Mouse (Mus musculus) brain, embryonic 18.5 days (tissue): ENCODE data around the gene 9130213A22Rik.

ENCODE experiments used
- DNase-seq: peaks from one replicate; pipeline ENCODE4 v3.0.0-alpha.2; 2012; ENCODE audit warnings: low read depth, low spot score

The 9130213A22Rik gene

DNA sequence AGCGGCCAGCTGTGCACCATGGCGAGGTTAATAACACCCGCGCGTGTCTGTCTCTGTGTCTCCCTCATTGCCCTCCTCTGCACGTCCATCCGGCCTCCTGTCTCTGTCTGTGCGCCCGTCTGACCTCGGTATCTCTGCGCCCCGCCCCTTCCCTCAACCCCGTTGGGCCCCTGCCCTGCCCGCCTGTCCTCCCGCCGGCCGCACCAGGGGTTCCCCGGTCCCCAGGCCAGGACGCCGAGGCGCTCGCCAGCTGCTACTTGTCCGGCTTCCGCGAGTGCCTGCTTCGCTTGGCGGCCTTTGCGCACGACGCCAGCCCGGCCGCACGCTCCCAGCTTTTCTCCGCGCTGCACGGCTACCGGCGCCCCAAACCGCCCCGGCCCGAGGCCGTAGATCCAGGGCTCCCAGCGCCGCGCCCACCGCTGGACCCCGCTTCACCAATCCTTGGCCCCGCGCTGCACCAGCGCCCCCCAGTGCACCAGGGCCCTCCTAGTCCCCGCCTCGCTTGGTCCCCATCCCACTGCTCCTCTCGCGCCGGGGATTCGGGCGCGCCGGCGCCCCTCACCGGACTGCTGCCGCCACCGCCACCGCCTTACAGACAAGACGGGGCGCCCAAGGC is at the start of gene 9130213A22Rik:
9130213A22Rik (minus strand) TSS at position 254 of the 616 bp plus-strand sequence.
- no peak for DNase-seq

GRCm38 (mm10) chr11:69171626-69172025 is 49.2 kb upstream of the 9130213A22Rik start:
- no peak for DNase-seq

GRCm38 (mm10) chr11:69169313-69169712 is 46.9 kb upstream of the 9130213A22Rik start:
- DNase-seq, result no peak

DNA sequence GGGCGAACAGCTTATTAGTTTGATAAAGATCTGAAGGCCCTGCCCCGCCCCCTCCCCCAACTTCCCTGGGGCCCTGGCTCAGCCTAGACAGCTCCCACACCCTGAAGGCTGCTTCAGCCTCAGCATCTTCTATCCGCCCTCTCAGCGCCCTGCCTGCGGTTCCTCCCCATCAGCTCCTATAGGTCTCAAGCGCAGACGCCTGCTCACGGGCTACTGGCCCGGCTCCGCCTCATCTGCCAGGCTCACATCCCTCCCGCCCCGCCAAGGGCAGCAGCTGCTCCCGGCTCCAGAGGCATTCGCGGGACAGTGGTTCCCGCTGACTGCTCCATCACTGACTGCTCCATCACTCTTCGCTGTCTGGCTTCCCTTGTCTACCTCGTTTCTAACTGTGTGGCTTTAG is 34.4 kb upstream of the 9130213A22Rik start, which contains the start of gene Alox12b:
Alox12b (plus strand) TSS at position 190 of the 400 bp plus-strand sequence.
- no peak for DNase-seq

DNA sequence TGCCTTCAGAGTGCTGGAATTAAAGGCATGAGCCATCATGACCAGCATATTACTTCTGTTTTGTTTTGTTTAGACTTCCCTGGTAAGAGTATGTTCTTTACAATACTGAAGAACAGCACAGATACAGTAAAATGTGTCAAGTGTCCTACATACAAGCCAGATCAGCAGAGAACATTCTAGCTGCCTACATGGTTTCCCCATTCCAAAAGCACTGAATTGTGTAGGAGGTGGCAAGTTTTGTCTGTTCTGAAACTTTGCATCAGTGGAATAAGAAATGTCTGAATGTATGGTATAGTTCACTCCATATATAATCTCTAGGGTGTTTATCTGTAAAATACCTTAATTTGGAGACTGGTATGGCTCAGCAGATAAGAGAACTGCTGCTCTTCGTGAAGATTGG is 33.0 kb upstream of the 9130213A22Rik start:
- no peak for DNase-seq

- no peak for DNase-seq
Observed at GRCm38 (mm10) chr11:69153831-69154230, 31.4 kb upstream of the 9130213A22Rik start.

DNA sequence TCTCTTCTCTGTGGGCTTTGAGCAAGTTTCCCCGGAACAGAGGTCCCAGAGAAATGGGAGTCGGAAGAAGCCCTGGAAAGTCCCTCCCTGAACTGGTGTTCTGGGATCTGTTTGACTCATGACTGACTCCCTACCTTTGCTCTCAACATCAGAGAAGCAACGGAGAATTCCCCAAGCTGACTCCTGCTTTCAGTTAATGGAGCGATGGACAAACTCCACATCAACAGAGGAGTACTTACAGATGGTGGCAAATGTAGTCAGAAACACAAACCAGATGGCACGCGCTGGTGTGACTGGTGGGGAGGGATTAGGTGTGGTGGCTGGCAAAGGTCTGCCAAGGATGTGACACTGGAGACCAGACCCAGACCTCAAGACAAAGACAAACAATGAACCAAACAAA is 28.6 kb upstream of the 9130213A22Rik start:
- DNase-seq, result no peak

GRCm38 (mm10) chr11:69150444-69150843 is 28.1 kb upstream of the 9130213A22Rik start:
- DNase-seq, result peak; percentile 34

GRCm38 (mm10) chr11:69149728-69150127 is 27.3 kb upstream of the 9130213A22Rik start:
- no peak for DNase-seq

DNA sequence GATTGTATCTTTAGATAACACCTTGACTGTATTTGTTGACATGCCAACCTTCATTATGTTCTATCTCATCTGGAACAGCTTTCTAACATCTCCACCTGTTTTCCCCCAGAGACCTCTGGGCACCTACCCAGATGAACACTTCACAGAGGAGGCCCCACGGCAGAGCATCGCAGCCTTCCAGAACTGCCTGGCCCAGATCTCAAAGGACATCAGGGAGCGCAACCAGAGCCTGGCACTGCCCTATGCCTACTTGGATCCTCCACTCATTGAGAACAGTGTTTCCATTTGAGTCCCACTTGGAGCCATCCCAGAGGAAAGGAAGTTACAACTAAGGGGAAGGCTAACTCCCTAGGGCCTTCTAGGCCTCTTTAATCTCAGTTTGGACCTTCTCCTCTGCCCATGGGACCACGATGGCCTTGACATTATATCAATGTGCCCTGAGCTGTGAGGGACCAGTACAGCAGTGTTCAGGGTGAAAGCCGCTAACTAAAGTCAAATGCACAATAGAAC is 26.1 kb upstream of the 9130213A22Rik start:
- no peak for DNase-seq

DNA sequence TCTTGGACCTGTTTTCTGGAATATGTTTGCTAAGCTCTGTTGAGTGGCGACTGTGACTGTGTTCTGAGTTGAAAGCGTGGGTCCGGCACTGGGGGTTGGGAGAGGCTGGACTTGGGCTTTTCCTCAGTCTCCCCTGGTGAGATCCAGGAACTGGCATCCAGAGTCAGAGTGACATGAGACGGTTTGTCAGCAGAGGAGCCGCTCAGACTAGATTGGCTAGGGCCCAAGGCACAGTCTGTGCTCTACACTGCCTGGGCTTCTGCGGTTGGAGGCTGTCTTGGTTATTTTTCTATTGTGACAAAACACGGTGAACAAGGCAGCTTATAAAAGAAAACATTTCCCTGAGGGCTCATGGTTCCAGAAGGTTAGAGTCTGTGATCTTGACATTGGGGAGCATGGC is 25.2 kb upstream of the 9130213A22Rik start:
- DNase-seq, result no peak

DNA sequence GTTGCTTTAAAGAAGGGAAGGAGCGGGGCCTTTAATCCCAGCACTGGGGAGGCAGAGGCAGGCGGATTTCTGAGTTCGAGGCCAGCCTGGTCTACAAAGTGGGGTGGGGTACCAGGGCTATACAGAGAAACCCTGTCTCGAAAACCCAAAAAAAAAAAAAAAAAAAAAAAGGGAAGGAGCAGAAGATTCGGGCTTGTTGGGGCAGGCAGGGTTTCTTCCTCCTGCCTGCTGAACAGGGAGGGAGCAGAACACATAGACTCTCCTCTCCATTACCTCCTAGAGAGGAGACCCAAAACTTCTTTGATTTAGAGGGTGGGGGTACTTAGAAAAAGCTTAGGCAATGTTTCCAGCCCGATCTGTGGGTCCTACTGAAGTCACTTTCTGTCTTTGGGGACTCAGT is 13.0 kb upstream of the 9130213A22Rik start:
- no peak for DNase-seq

DNA sequence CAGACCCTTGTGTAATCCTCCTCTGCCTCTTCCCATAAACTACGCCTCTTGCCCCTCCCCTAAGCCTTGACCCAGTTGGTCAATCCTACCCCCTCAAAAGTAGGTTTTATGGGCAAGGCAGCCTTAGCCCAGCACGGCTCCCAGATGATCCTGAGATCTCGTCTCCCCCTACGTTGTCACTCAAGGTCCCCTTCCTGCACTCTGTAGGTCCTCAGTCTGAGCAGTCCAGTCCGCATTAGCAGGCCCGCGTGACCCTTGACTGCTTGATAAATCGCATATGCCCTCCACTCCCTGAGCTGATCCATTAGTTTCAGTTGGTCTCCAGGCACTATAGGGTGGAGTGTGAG is 12.2 kb upstream of the 9130213A22Rik start:
- DNase-seq, result no peak

DNA sequence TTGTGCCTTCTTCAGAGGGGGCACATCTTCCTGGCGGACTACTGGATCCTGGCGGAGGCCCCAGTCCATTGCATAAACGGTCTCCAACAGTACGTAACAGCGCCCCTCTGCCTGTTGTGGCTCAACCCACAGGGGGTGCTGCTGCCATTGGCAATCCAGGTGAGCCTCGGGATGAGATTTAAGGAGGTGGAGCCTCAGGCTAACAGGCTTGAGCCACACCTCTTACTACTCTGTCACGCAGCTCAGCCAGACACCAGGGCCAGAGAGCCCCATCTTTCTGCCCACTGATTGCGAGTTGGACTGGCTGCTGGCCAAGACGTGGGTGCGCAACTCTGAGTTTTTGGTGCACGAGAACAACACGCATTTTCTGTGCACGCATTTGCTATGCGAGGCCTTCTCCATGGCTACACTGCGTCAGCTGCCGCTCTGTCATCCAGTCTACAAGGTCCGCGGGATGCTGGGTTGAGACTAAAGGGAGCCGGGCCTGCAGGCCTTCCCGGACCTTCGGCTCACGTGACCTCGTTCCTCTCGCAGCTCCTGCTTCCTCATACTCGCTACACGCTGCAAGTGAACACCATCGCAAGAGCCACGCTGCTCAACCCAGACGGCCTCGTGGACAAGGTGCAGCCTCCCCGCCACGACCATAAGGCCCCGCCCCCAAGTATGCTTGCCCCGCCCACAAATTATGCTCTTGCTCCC is 11.7 kb upstream of the 9130213A22Rik start:
- DNase-seq, result no peak

GRCm38 (mm10) chr11:69133566-69133922 is 11.2 kb upstream of the 9130213A22Rik start:
- no peak for DNase-seq

DNA sequence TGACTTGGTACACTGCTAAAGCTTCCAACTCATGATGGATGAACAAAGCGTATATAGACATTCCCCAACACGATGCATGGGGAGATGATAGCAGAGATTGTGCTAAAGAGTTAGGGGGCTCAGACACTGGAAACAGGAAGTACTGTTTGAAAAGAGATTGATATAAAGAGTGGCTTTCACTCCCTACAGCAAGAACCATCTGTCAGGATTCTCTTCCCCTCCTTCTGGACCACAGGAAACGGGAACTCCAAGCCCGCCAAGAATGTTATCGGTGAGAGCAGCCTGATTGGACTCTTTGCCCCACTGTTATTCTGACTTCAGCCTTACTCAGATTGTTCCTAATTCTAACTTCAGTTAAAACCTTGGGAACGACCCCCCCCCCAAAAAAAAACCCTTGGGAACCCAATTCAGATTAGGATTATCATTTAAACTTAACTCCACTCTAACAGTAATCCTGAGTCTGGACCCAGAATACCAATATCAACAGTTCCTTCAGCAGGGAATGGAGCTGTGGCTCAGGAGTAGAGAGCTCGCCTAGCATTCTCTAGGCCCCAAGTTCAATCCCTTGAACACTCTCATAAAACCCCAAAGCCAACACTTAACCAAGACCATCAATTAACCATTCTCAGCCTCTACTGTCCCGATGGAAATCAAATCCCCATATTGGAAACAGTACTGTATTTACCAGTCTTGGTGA is 6.2 kb upstream of the 9130213A22Rik start:
- no peak for DNase-seq

DNA sequence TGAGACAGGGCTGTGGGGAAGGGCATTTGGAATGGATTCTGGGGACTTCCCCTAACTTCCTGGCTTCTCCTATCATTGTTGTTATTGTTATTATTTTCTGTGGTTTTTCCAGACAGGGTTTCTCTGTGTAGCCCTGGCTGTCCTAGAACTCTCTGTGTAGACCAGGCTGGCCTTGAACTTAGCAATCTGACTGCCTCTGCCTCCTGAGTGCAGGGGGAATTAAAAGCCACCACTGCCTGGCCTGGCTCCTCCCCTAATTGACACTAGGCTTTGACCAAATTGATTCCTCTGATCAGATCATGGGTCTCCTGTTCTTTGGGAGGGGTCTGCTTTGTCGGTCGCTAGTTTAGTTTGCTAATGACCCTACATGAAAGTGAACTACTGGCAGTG is 4.3 kb upstream of the 9130213A22Rik start:
- no peak for DNase-seq

GRCm38 (mm10) chr11:69125919-69126705 is 3.7 kb upstream of the 9130213A22Rik start:
- DNase-seq, result no peak

- DNase-seq, result no peak
Observed at GRCm38 (mm10) chr11:69125852-69125918, 3.3 kb upstream of the 9130213A22Rik start, which contains the start of gene Aloxe3. Gene Aloxe3, plus strand, starts transcription at chr11:69125896.

GRCm38 (mm10) chr11:69125041-69125851 is 2.9 kb upstream of the 9130213A22Rik start:
- DNase-seq, result peak; percentile 81

GRCm38 (mm10) chr11:69124498-69124847 is 2.1 kb upstream of the 9130213A22Rik start:
- DNase-seq, result no peak
